Mouse (Mus musculus) spleen, adult 2 months (tissue): Measurements from ENCODE around the gene Klf12.

Experiments
- CTCF ChIP-seq: fragments of 200-500 bp; IDR thresholded peaks from 2 replicates; pipeline ENCODE4 v1.5.1; 2011; ENCODE audit warnings: mild to moderate bottlenecking, inconsistent platforms; ENCODE audit not compliant: insufficient read depth, insufficient read length, insufficient replicate concordance; ENCODE audit errors: extremely low read depth
- POLR2A ChIP-seq: fragments of 200-500 bp; IDR thresholded peaks from 2 replicates; pipeline ENCODE4 v1.6.1; 2011; ENCODE audit warnings: low read depth, low read length, inconsistent platforms

GRCm38 (mm10) chr14:100187372-100187771 is 97.1 kb downstream of the Klf12 start:
- TF ChIP-seq POLR2A = no peak
- no peak for TF ChIP-seq CTCF
